Mouse (Mus musculus) Muller cell, postnatal 12 days (primary cell): Measurements from ENCODE around the gene Flot2.

ENCODE experiments used
- DNase-seq: peaks from one replicate; pipeline ENCODE4 v3.0.0-alpha.2; 2015; ENCODE audit errors: inconsistent ontology term

Flot2 gene

GRCm38 (mm10) chr11:78062563-78062962 is 24.8 kb downstream of the Flot2 start:
- no peak for DNase-seq

- no peak for DNase-seq
Observed at GRCm38 (mm10) chr11:78065906-78066305, 28.2 kb downstream of the Flot2 start.

- DNase-seq: no peak
Observed at GRCm38 (mm10) chr11:78066641-78067040, 28.9 kb downstream of the Flot2 start.

- DNase-seq: no peak
Observed at GRCm38 (mm10) chr11:78067566-78067965, 29.8 kb downstream of the Flot2 start.

- DNase-seq: no peak
Observed at GRCm38 (mm10) chr11:78069130-78069529, 31.4 kb downstream of the Flot2 start.

GRCm38 (mm10) chr11:78069646-78070045 is 31.9 kb downstream of the Flot2 start:
- no peak for DNase-seq

- no peak for DNase-seq
Observed at GRCm38 (mm10) chr11:78071938-78072337, 34.2 kb downstream of the Flot2 start.

- no peak for DNase-seq
Observed at GRCm38 (mm10) chr11:78072425-78073130, 34.8 kb downstream of the Flot2 start.

GRCm38 (mm10) chr11:78073577-78074276 is 36.0 kb downstream of the Flot2 start:
- DNase-seq: no peak

GRCm38 (mm10) chr11:78074277-78074652 is 36.5 kb downstream of the Flot2 start:
- no peak for DNase-seq

GRCm38 (mm10) chr11:78074666-78075065 is 36.9 kb downstream of the Flot2 start:
- DNase-seq: no peak

- peak; percentile 82 for DNase-seq
Observed at GRCm38 (mm10) chr11:78079961-78080921, 42.5 kb downstream of the Flot2 start, which contains the start of gene Eral1. Gene Eral1 (minus strand): TSS chr11:78080383.

GRCm38 (mm10) chr11:78083595-78083994 is 45.9 kb downstream of the Flot2 start:
- DNase-seq: no peak

GRCm38 (mm10) chr11:78086925-78087479 is 49.3 kb downstream of the Flot2 start:
- no peak for DNase-seq

GRCm38 (mm10) chr11:78087756-78088281 is 50.1 kb downstream of the Flot2 start:
- DNase-seq: no peak

GRCm38 (mm10) chr11:78094137-78094503 is 56.4 kb downstream of the Flot2 start:
- no peak for DNase-seq

GRCm38 (mm10) chr11:78094504-78095143 is 56.9 kb downstream of the Flot2 start, which contains the start of gene Fam222b:
Gene Fam222b (plus strand): TSS chr11:78094660.
- peak; percentile 91 for DNase-seq

- DNase-seq: no peak
Observed at GRCm38 (mm10) chr11:78095144-78095516, 57.4 kb downstream of the Flot2 start.

- no peak for DNase-seq
Observed at GRCm38 (mm10) chr11:78097077-78097476, 59.3 kb downstream of the Flot2 start.

- no peak for DNase-seq
Observed at GRCm38 (mm10) chr11:78100746-78101145, 63.0 kb downstream of the Flot2 start.

- DNase-seq: no peak
Observed at GRCm38 (mm10) chr11:78102142-78102541, 64.4 kb downstream of the Flot2 start.
